Mouse (Mus musculus) heart, postnatal 0 days (tissue): ENCODE data around the gene Vwa8. TPM values are rescaled to one million over a fixed set of nuclear protein-coding genes. Genes with fewer than 3 reads are reported as not detected.
A peak's percentile ranks its signal among the peaks of the same experiment; 100 is the strongest.

Source experiments
- ATAC-seq: fragments of 200-750 bp; cut with Nextera tagmentation; 2 replicates; pipeline ENCODE4 v1.8.0; 2017; ENCODE audit warnings: low read depth, moderate number of reproducible peaks, moderate library complexity; ENCODE audit not compliant: insufficient read depth
- DNase-seq: peaks from one replicate; pipeline ENCODE4 v3.0.0-alpha.2; 2016; ENCODE audit warnings: low spot score
- H3K27ac ChIP-seq: fragments of 300-500 bp; sonication (generic); 2 replicates; pipeline ENCODE4 v1.5.1; 2014; ENCODE audit warnings: low read depth, mild to moderate bottlenecking
- H3K27me3 ChIP-seq: fragments of 300-500 bp; sonication (generic); 2 replicates; pipeline ENCODE4 v1.6.1; 2014; ENCODE audit warnings: low read length, mixed read lengths; ENCODE audit not compliant: control insufficient read depth, insufficient read depth
- H3K36me3 ChIP-seq: fragments of 300-500 bp; sonication (generic); replicated peaks from 2 replicates; pipeline ENCODE4 v1.6.1; 2014; ENCODE audit warnings: low read length, mixed read lengths; ENCODE audit not compliant: control insufficient read depth, insufficient read depth
- H3K4me1 ChIP-seq: fragments of 300-500 bp; sonication (generic); 2 replicates; pipeline ENCODE4 v1.6.1; 2014; ENCODE audit warnings: antibody characterized with exemption; ENCODE audit not compliant: control insufficient read depth, insufficient read depth
- H3K4me2 ChIP-seq: fragments of 300-500 bp; sonication (generic); 2 replicates; pipeline ENCODE4 v1.6.1; 2014; ENCODE audit warnings: low read depth, mild to moderate bottlenecking, low read length, moderate library complexity
- H3K4me3 ChIP-seq: fragments of 300-500 bp; sonication (generic); 2 replicates; pipeline ENCODE4 v1.5.1; 2014; ENCODE audit warnings: low read depth, low read length
- H3K9ac ChIP-seq: fragments of 300-500 bp; sonication (generic); replicated peaks from 2 replicates; pipeline ENCODE4 v1.6.1; 2014; ENCODE audit warnings: low read depth, low read length, mixed read lengths
- H3K9me3 ChIP-seq: fragments of 300-500 bp; sonication (generic); replicated peaks from 2 replicates; pipeline ENCODE4 v1.6.1; 2016; ENCODE audit warnings: low read length; ENCODE audit not compliant: control insufficient read depth
- CTCF ChIP-seq: IDR thresholded peaks from 2 replicates; pipeline ENCODE4 v1.5.1; 2016; ENCODE audit warnings: antibody characterized with exemption, control low read depth, low read depth
- EP300 ChIP-seq: IDR thresholded peaks from 2 replicates; pipeline ENCODE4 v1.6.1; 2016; ENCODE audit warnings: antibody characterized with exemption, low read depth
- WGBS: fragments of 180-500 bp; shearing (Covaris S2); extraction: QIAGEN DNeasy Blood & Tissue Kit; methylation state at CpG from one replicate; pipeline ENCODE4 v1.1.7; 2014; 5-methylcytosine and 5-hydroxymethylcytosine counted together
- polyA plus RNA-seq: library from polyadenylated mRNA; unstranded; fragments of >200 nt; fragmentation: Nextera tagmentation; extraction: Ambion mirVana; gene quantifications from 2 replicates; pipeline ENCODE4 v1.2.1, GENCODE M21; 2015
- total RNA-seq: library from RNA; depleted of rRNA; stranded (reverse); fragments of >200 nt; gene quantifications from 2 replicates; pipeline ENCODE4 v1.2.3, GENCODE M21; 2014; ENCODE audit warnings: low replicate concordance

Vwa8 gene
- total and polyA plus RNA-seq, 2 experiments from 2014 or later = 36.2 to 78.8 TPM

DNA sequence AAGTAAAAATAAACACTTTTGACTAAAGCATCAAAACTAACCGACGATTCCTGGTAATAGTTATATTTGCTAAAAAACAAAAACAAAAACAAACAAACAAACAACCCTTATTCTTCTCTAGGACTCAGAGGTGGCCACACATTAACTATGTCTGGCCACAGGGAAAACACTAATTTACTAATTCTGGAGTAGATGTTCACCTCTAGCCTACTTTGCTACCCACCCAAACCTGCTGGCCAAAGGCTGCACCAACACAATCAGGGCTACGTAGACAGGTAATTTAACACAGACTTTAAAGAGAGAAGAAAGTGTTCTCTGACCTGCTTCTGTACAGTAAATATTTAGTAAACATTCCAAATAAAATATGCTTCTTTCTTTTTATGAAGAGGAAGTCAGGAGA is 31.2 kb upstream of the Vwa8 start:
- Histone ChIP-seq H3K27ac (no peak overlapping the region), H3K9ac (no peak overlapping the region), H3K4me3 (no peak overlapping the region), H3K27me3 (no peaks in the 10 kb centered on the region), H3K4me1 (no peaks in the 10 kb centered on the region), H3K9me3 (no peaks in the 10 kb centered on the region), H3K36me3 (no peaks in the 10 kb centered on the region), H3K4me2 (no peak overlapping the region)
- no peak for TF ChIP-seq EP300
- TF ChIP-seq CTCF = no peak
- WGBS = 87% methylated on average over 3 of the region's 3 CpGs
- DNase-seq (no peak), ATAC-seq (no peak)

- no peak overlapping the region for H3K27ac ChIP-seq
- TF ChIP-seq EP300 = no peak
- TF ChIP-seq CTCF = no peak
Measured at GRCm38 (mm10) chr14:78818406-78818805, 30.4 kb upstream of the Vwa8 start.

DNA sequence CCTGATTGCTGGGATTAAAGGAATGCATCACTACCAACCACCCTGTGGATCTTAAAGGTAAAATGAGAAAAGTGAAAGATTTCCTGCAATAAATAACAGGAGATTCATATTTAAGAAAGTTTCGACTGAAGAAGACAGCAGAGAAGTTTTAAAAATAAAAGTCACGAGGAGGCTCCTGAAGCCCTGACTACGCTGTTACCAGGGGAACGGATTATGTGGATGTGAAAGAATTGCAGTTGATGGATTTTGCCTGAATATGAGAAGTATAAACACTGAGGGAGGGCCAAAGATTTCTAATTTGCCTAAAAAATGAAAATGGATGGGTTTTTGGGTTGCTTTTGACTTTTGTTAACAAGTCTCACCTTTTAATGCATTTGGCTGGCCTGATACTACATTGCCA is 24.8 kb upstream of the Vwa8 start:
- no peak overlapping the region for H3K27ac ChIP-seq
- 76% methylated on average over 4 of the region's 4 CpGs for WGBS
- TF ChIP-seq EP300 (no peak), CTCF (no peak)
- no peak for DNase-seq
- no peaks in the 10 kb centered on the region for H3K27me3 ChIP-seq
- no peaks in the 10 kb centered on the region for H3K4me1 ChIP-seq
- H3K4me2 ChIP-seq = no peak overlapping the region
- no peak for ATAC-seq
- no peaks in the 10 kb centered on the region for H3K36me3 ChIP-seq
- no peak overlapping the region for H3K9ac ChIP-seq
- H3K4me3 ChIP-seq = no peak overlapping the region
- no peaks in the 10 kb centered on the region for H3K9me3 ChIP-seq

More at GRCm38 (mm10) chr14:78818406-78818805, 30.4 kb upstream of the Vwa8 start:
- Histone ChIP-seq H3K36me3 (no peaks in the 10 kb centered on the region), H3K9me3 (no peaks in the 10 kb centered on the region), H3K4me3 (no peak overlapping the region), H3K4me1 (no peaks in the 10 kb centered on the region), H3K9ac (no peak overlapping the region), H3K27me3 (no peaks in the 10 kb centered on the region), H3K4me2 (no peak overlapping the region)
- DNase-seq = no peak
- WGBS = 23% methylated on average over 3 of the region's 3 CpGs
- ATAC-seq = no peak

GRCm38 (mm10) chr14:78824507-78824906 is 24.3 kb upstream of the Vwa8 start:
- H3K27ac ChIP-seq = no peak overlapping the region
- H3K9me3 ChIP-seq = no peaks in the 10 kb centered on the region
- no peaks in the 10 kb centered on the region for H3K27me3 ChIP-seq
- H3K9ac ChIP-seq = no peak overlapping the region
- H3K4me2 ChIP-seq = no peak overlapping the region
- DNase-seq = no peak
- TF ChIP-seq CTCF (no peak), EP300 (no peak)
- ATAC-seq = no peak
- no peaks in the 10 kb centered on the region for H3K36me3 ChIP-seq
- H3K4me1 ChIP-seq = no peaks in the 10 kb centered on the region
- H3K4me3 ChIP-seq = no peak overlapping the region
- 82% methylated on average over 4 of the region's 4 CpGs for WGBS

DNA sequence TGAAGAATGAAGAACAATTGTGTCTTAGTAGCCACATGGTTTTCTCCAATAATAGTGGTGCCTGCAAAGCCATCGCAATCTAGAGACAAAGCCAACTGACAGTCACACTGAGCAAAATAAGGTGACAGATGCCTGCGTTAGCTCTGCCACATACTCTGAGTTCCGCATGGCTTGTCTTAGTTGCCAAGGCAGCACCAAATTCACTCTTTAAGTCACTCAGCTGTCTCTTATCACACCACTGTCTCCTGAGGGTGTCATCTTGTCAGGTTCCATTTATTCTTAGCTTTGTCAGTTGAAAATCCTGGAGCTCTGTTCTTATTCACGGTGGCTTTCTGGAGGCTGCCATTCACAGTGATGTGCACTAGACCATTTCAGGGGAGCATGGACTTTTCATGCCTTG is 17.7 kb upstream of the Vwa8 start:
- no peaks in the 10 kb centered on the region for H3K4me1 ChIP-seq
- ATAC-seq = no peak
- WGBS = 86% methylated on average over 4 of the region's 4 CpGs

GRCm38 (mm10) chr14:78847948-78848347 is 904 bp upstream of the Vwa8 start:
- Histone ChIP-seq H3K36me3 (no peaks in the 10 kb centered on the region), H3K4me2 (no peak overlapping the region), H3K4me1 (peaks cover 16% of the 10 kb centered on the region), H3K9me3 (no peaks in the 10 kb centered on the region), H3K9ac (no peak overlapping the region), H3K27ac (peak overlapping the region; percentile 89; the same call in 1 of the 2 replicates), H3K4me3 (no peak overlapping the region), H3K27me3 (no peaks in the 10 kb centered on the region)
- WGBS = 71% methylated on average over 1 of the region's 1 CpGs
- DNase-seq = no peak
- no peak for TF ChIP-seq EP300
- TF ChIP-seq CTCF = no peak
- no peak for ATAC-seq

More for the DNA sequence above, 17.7 kb upstream of the Vwa8 start:
- TF ChIP-seq EP300 (no peak), CTCF (no peak)
- H3K27ac ChIP-seq = no peak overlapping the region
- no peak overlapping the region for H3K9ac ChIP-seq
- no peak overlapping the region for H3K4me2 ChIP-seq
- H3K27me3 ChIP-seq = no peaks in the 10 kb centered on the region
- no peak for DNase-seq
- H3K36me3 ChIP-seq = no peaks in the 10 kb centered on the region
- H3K9me3 ChIP-seq = no peaks in the 10 kb centered on the region
- H3K4me3 ChIP-seq = no peak overlapping the region
